Mouse (Mus musculus): ENCODE results near the gene 2610008E11Rik. TPM values are rescaled to one million over a fixed set of nuclear protein-coding genes. Genes with fewer than 3 reads are reported as not detected.

The 2610008E11Rik gene
- polyA plus RNA-seq (2014; fragmentation: Nextera tagmentation; extraction: Ambion mirVana) = 50.7 and 54.9 TPM in 2 replicates

GRCm38 (mm10) chr10:79097161-79097754 lies at the start of gene 2610008E11Rik:
TSS of gene 2610008E11Rik (minus strand) at chr10:79097600.
- Histone ChIP-seq H3K27ac (peak within 1 kb of the TSS; percentile 98), H3K36me3 (replicated peaks; ENCODE audit: control insufficient read depth, insufficient read depth) (peaks cover 24% of the 10 kb centered on the region)
- under 1% methylated on average over 36 of the region's 36 CpGs for WGBS

GRCm38 (mm10) chr10:79116125-79116849 lies 18.9 kb upstream of the 2610008E11Rik start:
- no peak overlapping the region for H3K4me2 ChIP-seq (replicated peaks)
- no peak overlapping the region for H3K27ac ChIP-seq
- no peaks in the 10 kb centered on the region for H3K9me3 ChIP-seq (ENCODE audit: control insufficient read depth, low read length)
- 57% methylated on average over 4 of the region's 4 CpGs for WGBS
- H3K36me3 ChIP-seq (replicated peaks; ENCODE audit: control insufficient read depth, insufficient read depth) = no peaks in the 10 kb centered on the region
- ATAC-seq (ENCODE audit: low FRiP score) (peak; percentile 78; the same call in 1 of the 2 replicates), DNase-seq (ENCODE audit: low spot score) (peak; percentile 90)
- H3K27me3 ChIP-seq (ENCODE audit: control insufficient read depth, insufficient read depth, low read length) = no peaks in the 10 kb centered on the region
- no peaks in the 10 kb centered on the region for H3K4me1 ChIP-seq (replicated peaks; ENCODE audit: control insufficient read depth, insufficient read depth, low read length)
- H3K4me3 ChIP-seq (replicated peaks; ENCODE audit: low read length) = no peak overlapping the region
- no peak overlapping the region for H3K9ac ChIP-seq

More at GRCm38 (mm10) chr10:79097161-79097754, at the start of gene 2610008E11Rik:
- Histone ChIP-seq H3K9me3 (ENCODE audit: control insufficient read depth, low read length) (no peaks in the 10 kb centered on the region), H3K9ac (peak within 1 kb of the TSS; percentile 88), H3K4me2 (replicated peaks) (peak within 1 kb of the TSS; percentile 75), H3K27me3 (ENCODE audit: control insufficient read depth, insufficient read depth, low read length) (no peaks in the 10 kb centered on the region), H3K4me1 (replicated peaks; ENCODE audit: control insufficient read depth, insufficient read depth, low read length) (peaks cover 33% of the 10 kb centered on the region), H3K4me3 (replicated peaks; ENCODE audit: low read length) (peak within 1 kb of the TSS; percentile 60)
- ATAC-seq (ENCODE audit: low FRiP score) (peak; percentile 100), DNase-seq (ENCODE audit: low spot score) (peak; percentile 96)

- no peak overlapping the region for H3K27ac ChIP-seq
- no peak for DNase-seq (ENCODE audit: low spot score)
- H3K4me1 ChIP-seq (replicated peaks; ENCODE audit: control insufficient read depth, insufficient read depth, low read length) = no peaks in the 10 kb centered on the region
- no peaks in the 10 kb centered on the region for H3K9me3 ChIP-seq (ENCODE audit: control insufficient read depth, low read length)
- ATAC-seq (ENCODE audit: low FRiP score) = no peak
- no peak overlapping the region for H3K4me3 ChIP-seq (replicated peaks; ENCODE audit: low read length)
- no peak overlapping the region for H3K9ac ChIP-seq
- WGBS = 72% methylated on average over 1 of the region's 1 CpGs
- H3K27me3 ChIP-seq (ENCODE audit: control insufficient read depth, insufficient read depth, low read length) = no peaks in the 10 kb centered on the region
- H3K36me3 ChIP-seq (replicated peaks; ENCODE audit: control insufficient read depth, insufficient read depth) = no peaks in the 10 kb centered on the region
- H3K4me2 ChIP-seq (replicated peaks) = no peak overlapping the region
Measured at GRCm38 (mm10) chr10:79115085-79115484, 17.7 kb upstream of the 2610008E11Rik start.

GRCm38 (mm10) chr10:79110482-79110881 lies 13.1 kb upstream of the 2610008E11Rik start:
- WGBS = 89% methylated on average over 5 of the region's 5 CpGs
- Histone ChIP-seq H3K9me3 (ENCODE audit: control insufficient read depth, low read length) (no peaks in the 10 kb centered on the region), H3K4me1 (replicated peaks; ENCODE audit: control insufficient read depth, insufficient read depth, low read length) (no peaks in the 10 kb centered on the region), H3K27ac (no peak overlapping the region), H3K4me3 (replicated peaks; ENCODE audit: low read length) (no peak overlapping the region), H3K27me3 (ENCODE audit: control insufficient read depth, insufficient read depth, low read length) (no peaks in the 10 kb centered on the region), H3K4me2 (replicated peaks) (no peak overlapping the region), H3K9ac (no peak overlapping the region), H3K36me3 (replicated peaks; ENCODE audit: control insufficient read depth, insufficient read depth) (no peaks in the 10 kb centered on the region)
- no peak for ATAC-seq (ENCODE audit: low FRiP score)
- no peak for DNase-seq (ENCODE audit: low spot score)

- Histone ChIP-seq H3K4me3 (replicated peaks; ENCODE audit: low read length) (no peak overlapping the region), H3K9me3 (ENCODE audit: control insufficient read depth, low read length) (no peaks in the 10 kb centered on the region), H3K27me3 (ENCODE audit: control insufficient read depth, insufficient read depth, low read length) (no peaks in the 10 kb centered on the region), H3K4me2 (replicated peaks) (no peak overlapping the region), H3K4me1 (replicated peaks; ENCODE audit: control insufficient read depth, insufficient read depth, low read length) (no peaks in the 10 kb centered on the region), H3K9ac (no peak overlapping the region), H3K27ac (no peak overlapping the region), H3K36me3 (replicated peaks; ENCODE audit: control insufficient read depth, insufficient read depth) (no peaks in the 10 kb centered on the region)
- DNase-seq (ENCODE audit: low spot score) (no peak), ATAC-seq (ENCODE audit: low FRiP score) (no peak)
- 76% methylated on average over 1 of the region's 1 CpGs for WGBS
Measured at GRCm38 (mm10) chr10:79109156-79109555, 11.8 kb upstream of the 2610008E11Rik start.

GRCm38 (mm10) chr10:79107531-79107930 lies 10.1 kb upstream of the 2610008E11Rik start:
- Histone ChIP-seq H3K4me2 (replicated peaks) (no peak overlapping the region), H3K9ac (no peak overlapping the region), H3K36me3 (replicated peaks; ENCODE audit: control insufficient read depth, insufficient read depth) (no peaks in the 10 kb centered on the region), H3K27me3 (ENCODE audit: control insufficient read depth, insufficient read depth, low read length) (no peaks in the 10 kb centered on the region), H3K4me1 (replicated peaks; ENCODE audit: control insufficient read depth, insufficient read depth, low read length) (no peaks in the 10 kb centered on the region), H3K9me3 (ENCODE audit: control insufficient read depth, low read length) (no peaks in the 10 kb centered on the region), H3K27ac (no peak overlapping the region), H3K4me3 (replicated peaks; ENCODE audit: low read length) (no peak overlapping the region)
- ATAC-seq (ENCODE audit: low FRiP score) (no peak), DNase-seq (ENCODE audit: low spot score) (no peak)
- 80% methylated on average over 2 of the region's 2 CpGs for WGBS

- Histone ChIP-seq H3K27me3 (ENCODE audit: control insufficient read depth, insufficient read depth, low read length) (no peaks in the 10 kb centered on the region), H3K4me3 (replicated peaks; ENCODE audit: low read length) (no peak overlapping the region), H3K27ac (no peak overlapping the region), H3K9me3 (ENCODE audit: control insufficient read depth, low read length) (no peaks in the 10 kb centered on the region), H3K4me1 (replicated peaks; ENCODE audit: control insufficient read depth, insufficient read depth, low read length) (no peaks in the 10 kb centered on the region), H3K9ac (no peak overlapping the region), H3K4me2 (replicated peaks) (no peak overlapping the region), H3K36me3 (replicated peaks; ENCODE audit: control insufficient read depth, insufficient read depth) (no peaks in the 10 kb centered on the region)
- 78% methylated on average over 8 of the region's 8 CpGs for WGBS
- no peak for DNase-seq (ENCODE audit: low spot score)
- no peak for ATAC-seq (ENCODE audit: low FRiP score)
Measured at GRCm38 (mm10) chr10:79106325-79107282, 9.2 kb upstream of the 2610008E11Rik start.

GRCm38 (mm10) chr10:79096706-79097105 lies 694 bp downstream of the 2610008E11Rik start:
- Histone ChIP-seq H3K9ac (peak overlapping the region; percentile 88), H3K4me3 (replicated peaks; ENCODE audit: low read length) (peak overlapping the region; percentile 60), H3K4me1 (replicated peaks; ENCODE audit: control insufficient read depth, insufficient read depth, low read length) (peaks cover 33% of the 10 kb centered on the region), H3K27me3 (ENCODE audit: control insufficient read depth, insufficient read depth, low read length) (no peaks in the 10 kb centered on the region), H3K9me3 (ENCODE audit: control insufficient read depth, low read length) (no peaks in the 10 kb centered on the region), H3K4me2 (replicated peaks) (peak overlapping the region; percentile 75), H3K27ac (peak overlapping the region; percentile 98), H3K36me3 (replicated peaks; ENCODE audit: control insufficient read depth, insufficient read depth) (peaks cover 29% of the 10 kb centered on the region)
- ATAC-seq (ENCODE audit: low FRiP score) (no peak), DNase-seq (ENCODE audit: low spot score) (no peak)
- WGBS = 11% methylated on average over 2 of the region's 2 CpGs

- ATAC-seq (ENCODE audit: low FRiP score) = no peak
- DNase-seq (ENCODE audit: low spot score) = no peak
- peaks cover 77% of the 10 kb centered on the region for H3K36me3 ChIP-seq (replicated peaks; ENCODE audit: control insufficient read depth, insufficient read depth)
- no peak overlapping the region for H3K4me3 ChIP-seq (replicated peaks; ENCODE audit: low read length)
- H3K4me2 ChIP-seq (replicated peaks) = no peak overlapping the region
- H3K4me1 ChIP-seq (replicated peaks; ENCODE audit: control insufficient read depth, insufficient read depth, low read length) = peaks cover 29% of the 10 kb centered on the region
- H3K27me3 ChIP-seq (ENCODE audit: control insufficient read depth, insufficient read depth, low read length) = no peaks in the 10 kb centered on the region
- H3K9me3 ChIP-seq (ENCODE audit: control insufficient read depth, low read length) = 0 out of 2 replicates have a peak, but pooled peaks cover 4% of the 10 kb centered on the region
- H3K9ac ChIP-seq = no peak overlapping the region
- H3K27ac ChIP-seq = no peak overlapping the region
Measured at GRCm38 (mm10) chr10:79091731-79092130, 5.7 kb downstream of the 2610008E11Rik start.

Measured in hindbrain, embryonic 14.5 days (tissue).